Mouse (Mus musculus) heart, adult 2 months (tissue): ENCODE results near the gene Nxpe4. TPM values are rescaled to one million over a fixed set of nuclear protein-coding genes. Genes with fewer than 3 reads are reported as not detected.
"Not testable (repeated sequence)": the region's sequence is repeated elsewhere in the genome, so short reads cannot be mapped to it uniquely, and the experiment has no call there.

Source experiments
- DNase-seq, 2 experiments: peaks; one replicate each; pipeline ENCODE4 v3.0.0; 2021
- H3K27ac ChIP-seq: fragments of 200-600 bp; 2 replicates; pipeline ENCODE4 v1.8.1; 2022
- H3K27me3 ChIP-seq: fragments of 200-500 bp; 2 replicates; pipeline ENCODE4 v1.6.1; 2012; ENCODE audit warnings: mild to moderate bottlenecking, low read length, inconsistent platforms, mixed read lengths; ENCODE audit not compliant: control insufficient read depth, insufficient read depth
- H3K36me3 ChIP-seq: fragments of 200-500 bp; 2 replicates; pipeline ENCODE4 v1.6.1; 2012; ENCODE audit warnings: low read length, inconsistent platforms; ENCODE audit not compliant: control insufficient read depth, insufficient read depth
- H3K4me1 ChIP-seq: fragments of 200-500 bp; 2 replicates; pipeline ENCODE4 v1.6.1; 2011; ENCODE audit warnings: low read length; ENCODE audit not compliant: control insufficient read depth, insufficient read depth
- H3K4me3 ChIP-seq: fragments of 200-600 bp; 2 replicates; pipeline ENCODE4 v1.8.1; 2022
- H3K79me2 ChIP-seq: fragments of 200-500 bp; replicated peaks from 2 replicates; pipeline ENCODE4 v1.6.1; 2012; ENCODE audit warnings: mild to moderate bottlenecking, inconsistent platforms, low read length, moderate library complexity, mixed read lengths; ENCODE audit not compliant: control insufficient read depth, insufficient read depth
- H3K9ac ChIP-seq: fragments of 200-500 bp; 2 replicates; pipeline ENCODE4 v1.6.1; 2012; ENCODE audit warnings: low read depth, mild to moderate bottlenecking, control low read depth, inconsistent platforms, low read length, mixed read lengths
- CTCF ChIP-seq: fragments of 200-600 bp; IDR thresholded peaks from 2 replicates; pipeline ENCODE4 v1.8.1; 2022; ENCODE audit warnings: antibody characterized with exemption, mild to moderate bottlenecking, moderate library complexity
- EP300 ChIP-seq: fragments of 200-500 bp; IDR thresholded peaks from 2 replicates; pipeline ENCODE4 v1.6.1; 2011; ENCODE audit warnings: low read depth, low read length, control low read depth; ENCODE audit not compliant: insufficient read depth
- POLR2A ChIP-seq: fragments of 200-500 bp; IDR thresholded peaks from 2 replicates; pipeline ENCODE4 v1.6.1; 2011; ENCODE audit warnings: mild to moderate bottlenecking, low read depth, low read length, control low read depth; ENCODE audit not compliant: insufficient read depth
- WGBS: fragments of 180-500 bp; shearing (Covaris S2); methylation state at CpG from one replicate; pipeline ENCODE4 v1.1.7; 2018; 5-methylcytosine and 5-hydroxymethylcytosine counted together
- intact Hi-C: fragments of 180-260 bp; cut with DNase I; formaldehyde crosslinking; loops from one replicate; pipeline ENCODE4 v1.15.1; 2025
- polyA plus RNA-seq: library from polyadenylated mRNA; depleted of rRNA; stranded (reverse); fragments of >200 nt; gene quantifications from 2 replicates; pipeline ENCODE4 v1.2.3, GENCODE M21; 2012
- total RNA-seq, 2 experiments: library from RNA; stranded (reverse); gene quantifications; 2 replicates each; pipeline ENCODE4 v1.2.3; 2021

Gene Nxpe4
- total and polyA plus RNA-seq, 3 experiments, result 2.9 to 7.8 (median 6.5) TPM

DNA sequence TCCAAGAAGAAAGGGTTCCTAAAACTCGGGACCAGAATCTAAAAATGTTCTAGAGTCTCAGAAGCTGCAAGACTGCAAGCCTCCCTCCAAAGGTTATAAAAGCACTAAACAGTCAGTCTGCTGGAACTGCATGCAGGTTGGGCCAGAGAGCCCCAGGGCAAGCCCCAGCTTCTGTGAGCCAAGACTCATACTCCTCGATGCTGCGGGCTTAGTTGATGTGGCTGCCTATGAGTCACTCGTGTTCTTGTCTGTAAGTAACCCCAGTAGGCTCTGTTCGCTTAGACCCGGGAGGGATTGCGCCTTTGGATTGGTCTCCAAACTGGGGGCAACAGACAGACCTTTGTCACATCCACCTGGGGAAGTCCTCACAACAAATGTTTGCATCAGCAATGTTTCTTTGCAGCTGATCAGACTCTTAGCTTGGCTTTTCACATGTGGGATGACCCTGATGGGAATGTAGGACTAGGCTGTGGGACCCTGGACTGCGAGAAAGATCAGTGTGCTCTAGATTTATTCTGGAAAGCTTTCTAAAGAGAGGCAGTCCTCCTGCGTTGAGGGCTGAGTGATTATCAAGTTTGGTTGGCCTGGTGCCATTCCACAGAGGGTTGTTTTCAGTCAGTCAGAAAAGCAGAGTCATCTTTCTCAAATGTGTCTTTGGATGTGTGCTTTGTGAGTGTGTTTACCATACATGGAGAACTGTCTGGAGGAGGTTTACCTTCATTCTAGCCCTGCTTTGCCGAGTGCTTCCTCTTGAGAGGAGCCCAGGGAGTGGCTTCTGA lies 245.9 kb downstream of the Nxpe4 start:
- H3K4me3 ChIP-seq, result no peak overlapping the region
- intact Hi-C loops, result no loop called here
- no peaks in the 10 kb centered on the region; the same call in 1 of the 2 replicates for H3K27me3 ChIP-seq
- TF ChIP-seq EP300 (no peak), CTCF (no peak), POLR2A (no peak)
- H3K4me1 ChIP-seq, result no peaks in the 10 kb centered on the region
- no peaks in the 10 kb centered on the region for H3K36me3 ChIP-seq
- DNase-seq, result no peak
- 57% methylated on average over 10 of the region's 10 CpGs for whole genome bisulfite sequencing
- H3K9ac ChIP-seq, result no peak overlapping the region
- no peak overlapping the region for H3K27ac ChIP-seq
- no peaks in the 10 kb centered on the region for H3K79me2 ChIP-seq

DNA sequence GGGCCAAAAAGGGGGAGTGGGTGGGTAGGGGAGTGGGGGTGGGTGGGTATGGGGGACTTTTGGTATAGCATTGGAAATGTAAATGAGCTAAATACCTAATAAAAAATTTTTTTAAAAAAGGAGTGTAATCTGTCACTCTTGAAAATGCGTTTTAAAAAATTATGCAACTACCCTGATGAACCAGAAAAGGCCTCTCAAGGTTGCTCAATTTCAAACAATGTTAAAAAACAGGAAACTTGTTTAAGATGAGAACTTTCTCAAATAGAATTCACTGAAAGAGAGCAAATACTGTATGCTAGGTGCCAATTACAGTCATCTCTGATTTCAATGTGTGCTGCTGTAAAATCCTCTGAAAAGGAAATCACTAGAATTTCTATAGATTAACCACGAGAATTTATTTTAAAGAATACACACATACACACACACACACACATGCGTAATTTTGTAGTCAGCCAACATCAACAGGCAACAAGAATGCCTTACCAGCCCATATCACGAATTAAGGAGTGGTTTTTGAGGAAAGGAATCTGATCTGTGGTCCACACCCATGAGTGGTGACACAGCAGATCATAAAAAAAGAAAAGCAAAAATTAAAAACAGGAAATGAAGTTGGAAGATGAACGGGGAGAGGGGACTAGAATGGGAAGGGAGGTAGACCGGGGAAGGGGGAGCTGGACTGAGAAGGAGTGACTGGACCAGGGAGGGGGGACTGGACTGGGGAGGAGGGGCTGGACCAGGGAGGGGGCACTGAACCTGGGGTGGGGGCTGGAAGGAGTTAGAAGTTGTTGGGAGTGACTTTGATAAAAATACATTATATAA lies 248.6 kb downstream of the Nxpe4 start:
- 50% methylated on average over 6 of the region's 6 CpGs for WGBS
- H3K36me3 ChIP-seq, result no peaks in the 10 kb centered on the region
- no peaks in the 10 kb centered on the region for H3K27me3 ChIP-seq
- DNase-seq, result no peak
- no peaks in the 10 kb centered on the region for H3K4me1 ChIP-seq
- TF ChIP-seq POLR2A, result no peak
- TF ChIP-seq EP300, result no peak
- no peak for TF ChIP-seq CTCF
- no peak overlapping the region for H3K27ac ChIP-seq
- no peaks in the 10 kb centered on the region for H3K79me2 ChIP-seq
- no peak overlapping the region for H3K4me3 ChIP-seq
- intact Hi-C loops, result no loop called here
- H3K9ac ChIP-seq, result no peak overlapping the region

DNA sequence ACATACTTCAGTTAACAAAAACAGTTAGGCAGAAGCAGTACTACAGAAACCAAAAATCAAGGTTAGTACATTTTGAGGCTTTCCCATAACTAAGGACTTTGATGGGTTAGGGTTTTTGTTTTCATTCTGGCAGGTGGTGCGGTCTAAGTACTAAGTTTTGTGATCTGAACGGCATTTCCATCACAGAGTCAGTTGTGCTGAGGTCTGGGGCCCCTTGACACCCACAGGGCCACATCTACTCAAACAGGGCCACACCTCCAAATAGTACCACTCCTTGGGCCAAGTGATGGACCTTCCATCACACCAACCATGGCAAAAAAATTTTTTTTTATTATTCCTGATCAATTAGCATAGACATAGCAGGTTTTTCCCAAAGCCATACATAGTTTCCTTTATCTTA lies 251.8 kb downstream of the Nxpe4 start:
- intact Hi-C loops, result no loop called here
- TF ChIP-seq CTCF, result no peak
- TF ChIP-seq POLR2A, result no peak
- no peak for TF ChIP-seq EP300
- Histone ChIP-seq H3K9ac (no peak overlapping the region), H3K36me3 (no peaks in the 10 kb centered on the region), H3K27ac (no peak overlapping the region), H3K4me1 (no peaks in the 10 kb centered on the region), H3K79me2 (no peaks in the 10 kb centered on the region), H3K4me3 (no peak overlapping the region), H3K27me3 (no peaks in the 10 kb centered on the region)
- WGBS, result 83% methylated on average over 2 of the region's 2 CpGs
- no peak for DNase-seq

DNA sequence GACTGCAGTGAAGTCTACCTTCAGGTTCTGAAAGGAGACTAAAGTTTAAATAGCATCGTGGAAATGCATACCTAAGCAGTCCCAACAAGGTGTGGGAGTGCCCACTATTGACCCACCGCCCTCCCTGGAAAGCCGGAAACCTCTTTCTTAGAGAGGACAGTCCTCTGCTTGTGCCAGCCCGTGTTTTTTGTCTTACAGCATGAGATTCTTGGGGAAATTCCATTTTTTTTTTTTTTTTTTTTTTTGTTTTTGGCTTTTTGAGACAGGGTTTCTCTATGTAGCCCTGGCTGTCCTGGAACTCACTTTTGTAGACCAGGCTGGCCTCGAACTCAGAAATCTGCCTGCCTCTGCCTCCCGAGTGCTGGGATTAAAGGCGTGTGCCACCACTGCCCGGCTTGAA lies 255.5 kb downstream of the Nxpe4 start:
- WGBS, result 86% methylated on average over 8 of the region's 8 CpGs
- intact Hi-C loops, H3K4me3 ChIP-seq: not testable (repeated sequence)

DNA sequence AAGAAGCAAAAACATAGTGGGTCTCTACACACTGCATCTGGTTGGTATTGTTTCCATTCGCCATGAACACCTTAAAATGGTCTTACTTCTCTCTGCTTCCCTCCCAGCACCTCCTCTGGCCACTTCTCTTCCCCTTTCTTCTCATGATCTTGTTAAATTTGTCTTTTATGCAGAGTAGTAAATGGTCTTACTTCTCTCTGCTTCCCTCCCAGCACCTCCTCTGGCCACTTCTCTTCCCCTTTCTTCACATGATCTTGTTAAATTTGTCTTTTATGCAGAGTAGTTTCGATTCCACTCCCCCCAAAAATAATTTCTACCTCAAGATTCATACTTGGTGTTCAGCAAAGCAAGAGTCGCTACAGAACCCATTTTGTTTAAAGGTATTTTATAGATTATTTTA lies 256.2 kb downstream of the Nxpe4 start:
- no peaks in the 10 kb centered on the region for H3K4me1 ChIP-seq
- no peaks in the 10 kb centered on the region for H3K79me2 ChIP-seq
- no peaks in the 10 kb centered on the region for H3K36me3 ChIP-seq
- H3K27ac ChIP-seq, result no peak overlapping the region
- 77% methylated on average over 3 of the region's 3 CpGs for WGBS
- H3K9ac ChIP-seq, result no peak overlapping the region
- no peak for TF ChIP-seq CTCF
- TF ChIP-seq EP300, result no peak
- TF ChIP-seq POLR2A, result no peak
- intact Hi-C loops, result no loop called here
- no peak for DNase-seq
- H3K4me3 ChIP-seq, result no peak overlapping the region
- H3K27me3 ChIP-seq, result no peaks in the 10 kb centered on the region

More for the DNA sequence above, 255.5 kb downstream of the Nxpe4 start:
- H3K27me3 ChIP-seq, H3K79me2 ChIP-seq, H3K9ac ChIP-seq, DNase-seq, H3K4me1 ChIP-seq, H3K27ac ChIP-seq, H3K36me3 ChIP-seq: not testable (repeated sequence)

DNA sequence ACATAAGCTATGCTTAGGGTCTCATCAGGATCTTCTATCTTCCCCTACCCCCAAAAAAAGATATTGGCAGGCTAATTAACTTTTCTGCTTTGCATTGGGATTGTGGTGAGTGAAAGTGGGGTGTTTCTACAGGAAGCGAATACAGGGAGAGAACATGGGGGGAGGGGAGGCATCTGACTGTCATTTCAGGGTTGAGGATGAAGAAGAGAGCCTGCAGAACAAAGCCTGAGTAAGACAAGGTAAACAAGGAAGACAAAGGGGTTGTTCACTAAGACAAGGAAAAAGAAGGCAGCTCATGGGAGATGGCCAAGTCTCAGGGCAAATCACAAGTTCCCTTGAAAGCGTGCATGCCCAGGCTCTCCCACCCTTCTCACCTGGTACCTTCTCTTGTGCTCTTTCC lies 256.6 kb downstream of the Nxpe4 start:
- WGBS, result 71% methylated on average over 2 of the region's 2 CpGs
- no peaks in the 10 kb centered on the region for H3K27me3 ChIP-seq
- no peak overlapping the region for H3K27ac ChIP-seq
- no peaks in the 10 kb centered on the region for H3K4me1 ChIP-seq
- DNase-seq, result no peak
- no peak overlapping the region for H3K9ac ChIP-seq
- H3K4me3 ChIP-seq, result no peak overlapping the region
- no peaks in the 10 kb centered on the region for H3K36me3 ChIP-seq
- intact Hi-C loops, result no loop called here
- TF ChIP-seq CTCF (no peak), EP300 (no peak), POLR2A (no peak)
- no peaks in the 10 kb centered on the region for H3K79me2 ChIP-seq
